Mouse (Mus musculus): ENCODE data around the gene Eddm3b. TPM values are rescaled to one million over a fixed set of nuclear protein-coding genes. Genes with fewer than 3 reads are reported as not detected.

Eddm3b gene
- total and polyA plus RNA-seq, 3 experiments: not detected

GRCm38 (mm10) chr14:51142568-51142967, 28.3 kb downstream of the Eddm3b start:
- TF ChIP-seq HCFC1 (IDR thresholded peaks at IDR 0.05; ENCODE audit: low read depth, low read length) (no peak), USF1 (IDR thresholded peaks at IDR 0.05; ENCODE audit: low read depth, low read length) (no peak)
- Histone ChIP-seq H3K4me3 (ENCODE audit: control insufficient read depth in 1 of 2, insufficient read depth in 1 of 2, low read depth in 2 of 2, low read length in 2 of 2) (no peak overlapping the region), H3K9me3 (replicated peaks; ENCODE audit: insufficient read depth, low read length) (no peaks in the 10 kb centered on the region), H3K9ac (ENCODE audit: control insufficient read depth, low read depth, low read length, poor library complexity, severe bottlenecking) (no peak overlapping the region), H3K27me3 (ENCODE audit: control insufficient read depth in 1 of 2, insufficient read depth in 2 of 2, low read length in 2 of 2) (no peaks in the 10 kb centered on the region), H3K36me3 (ENCODE audit: control insufficient read depth in 1 of 2, insufficient read depth in 2 of 2, low read length in 2 of 2) (peaks cover 0 to 20% of the 10 kb centered on the region in 2 experiments; a peak in 2 of 4 replicates), H3K4me1 (ENCODE audit: control insufficient read depth in 1 of 2, insufficient read depth in 2 of 2, low read length in 2 of 2) (peaks cover 7 to 16% of the 10 kb centered on the region in 2 experiments), H3K27ac (ENCODE audit: control insufficient read depth, low read depth, low read length) (no peak overlapping the region), H3K79me2 (ENCODE audit: control insufficient read depth, insufficient read depth, low read length, poor library complexity) (no peaks in the 10 kb centered on the region)
- DNase-seq (ENCODE audit: low read depth, low spot score): peak; percentile 29

DNA sequence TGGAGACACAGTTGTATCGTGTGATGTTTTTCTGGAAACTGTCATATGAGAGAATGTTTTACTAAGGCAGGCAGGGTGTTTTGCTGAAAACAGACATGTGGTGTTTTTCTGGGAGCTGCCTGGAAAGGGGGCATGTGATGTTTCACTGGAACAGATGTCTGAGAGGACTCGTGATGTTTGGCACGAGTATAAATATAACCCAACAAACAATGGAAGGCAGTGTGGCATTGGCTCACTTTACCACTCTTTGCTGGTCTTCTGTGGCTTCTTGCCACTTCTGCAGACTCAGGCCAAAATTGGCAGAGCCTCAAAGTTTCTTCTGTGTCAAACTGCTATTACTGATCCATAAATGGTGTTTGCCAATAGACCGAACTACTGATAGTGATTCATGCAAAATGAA, 29.1 kb downstream of the Eddm3b start:
- H3K27me3 ChIP-seq (ENCODE audit: control insufficient read depth in 1 of 2, insufficient read depth in 2 of 2, low read length in 2 of 2): no peaks in the 10 kb centered on the region
- no peak for DNase-seq (ENCODE audit: low read depth, low spot score)
- H3K27ac ChIP-seq (ENCODE audit: control insufficient read depth, low read depth, low read length): no peak overlapping the region
- H3K4me1 ChIP-seq (ENCODE audit: control insufficient read depth in 1 of 2, insufficient read depth in 2 of 2, low read length in 2 of 2): peaks cover 7 to 16% of the 10 kb centered on the region in 2 experiments
- no peaks in the 10 kb centered on the region for H3K79me2 ChIP-seq (ENCODE audit: control insufficient read depth, insufficient read depth, low read length, poor library complexity)
- TF ChIP-seq MAZ (IDR thresholded peaks at IDR 0.05; ENCODE audit: low read depth, low read length): no peak
- TF ChIP-seq TCF12 (IDR thresholded peaks at IDR 0.05; ENCODE audit: low read depth, low read length): no peak
- no peak for TF ChIP-seq SIN3A (IDR thresholded peaks at IDR 0.05; ENCODE audit: low read length)
- no peak for TF ChIP-seq E2F4 (IDR thresholded peaks at IDR 0.05; ENCODE audit: borderline replicate concordance, low read depth, low read length)
- TF ChIP-seq ZKSCAN1 (IDR thresholded peaks at IDR 0.05; ENCODE audit: low read depth, low read length): no peak
- TF ChIP-seq RAD21 (IDR thresholded peaks at IDR 0.05; ENCODE audit: low read depth, low read length): no peak
- no peak for TF ChIP-seq UBTF (IDR thresholded peaks at IDR 0.05; ENCODE audit: borderline replicate concordance, insufficient read depth, low read depth, low read length)
- TF ChIP-seq BHLHE40 (IDR thresholded peaks at IDR 0.05; ENCODE audit: borderline replicate concordance, low read depth, low read length): no peak
- no peak for TF ChIP-seq NRF1 (IDR thresholded peaks at IDR 0.05; ENCODE audit: insufficient read depth, low read depth, low read length, poor library complexity, severe bottlenecking)
- no peak for TF ChIP-seq ELF1 (IDR thresholded peaks at IDR 0.05; ENCODE audit: low read depth, low read length)
- no peak for TF ChIP-seq ZMIZ1 (IDR thresholded peaks at IDR 0.05; ENCODE audit: low read depth, low read length)
- TF ChIP-seq POLR2AphosphoS5 (IDR thresholded peaks at IDR 0.05; ENCODE audit: borderline replicate concordance, low read depth, low read length): no peak
- no peak for TF ChIP-seq SMC3 (IDR thresholded peaks at IDR 0.05; ENCODE audit: low read depth, low read length)
- no peak for TF ChIP-seq POLR2AphosphoS2 (IDR thresholded peaks at IDR 0.05; ENCODE audit: low read length)
- peaks cover 0 to 20% of the 10 kb centered on the region in 2 experiments; a peak in 2 of 4 replicates for H3K36me3 ChIP-seq (ENCODE audit: control insufficient read depth in 1 of 2, insufficient read depth in 2 of 2, low read length in 2 of 2)
- no peaks in the 10 kb centered on the region for H3K9me3 ChIP-seq (replicated peaks; ENCODE audit: insufficient read depth, low read length)
- H3K4me3 ChIP-seq (ENCODE audit: control insufficient read depth in 1 of 2, insufficient read depth in 1 of 2, low read depth in 2 of 2, low read length in 2 of 2): no peak overlapping the region
- H3K9ac ChIP-seq (ENCODE audit: control insufficient read depth, low read depth, low read length, poor library complexity, severe bottlenecking): no peak overlapping the region

All from MEL (cell line).